Mouse (Mus musculus) testis, adult 2 months (tissue): ENCODE measurements around the gene Emp2. TPM values are rescaled to one million over a fixed set of nuclear protein-coding genes. Genes with fewer than 3 reads are reported as not detected.

Source experiments
- H3K27ac ChIP-seq: fragments of 200-500 bp; 2 replicates; pipeline ENCODE4 v1.5.1; 2012; ENCODE audit warnings: low read depth, low read length; ENCODE audit not compliant: control insufficient read depth, insufficient read depth
- H3K27me3 ChIP-seq: fragments of 200-500 bp; 2 replicates; pipeline ENCODE4 v1.6.1; 2012; ENCODE audit warnings: mild to moderate bottlenecking, low read length, moderate library complexity; ENCODE audit not compliant: control insufficient read depth, insufficient read depth
- H3K36me3 ChIP-seq: fragments of 200-500 bp; 2 replicates; pipeline ENCODE4 v1.6.1; 2012; ENCODE audit warnings: mild to moderate bottlenecking, low read length; ENCODE audit not compliant: control insufficient read depth, insufficient read depth
- H3K4me1 ChIP-seq: fragments of 200-500 bp; 2 replicates; pipeline ENCODE4 v1.6.1; 2012; ENCODE audit warnings: low read length; ENCODE audit not compliant: control insufficient read depth, insufficient read depth
- H3K4me3 ChIP-seq: fragments of 200-500 bp; 2 replicates; pipeline ENCODE4 v1.5.1; 2012; ENCODE audit warnings: low read depth, mild to moderate bottlenecking, low read length, moderate library complexity, mixed read lengths; ENCODE audit not compliant: control insufficient read depth
- CTCF ChIP-seq: fragments of 200-500 bp; IDR thresholded peaks from 2 replicates; pipeline ENCODE4 v1.5.1; 2012; ENCODE audit warnings: low read depth, mild to moderate bottlenecking, inconsistent platforms, low read length, moderate library complexity; ENCODE audit not compliant: control insufficient read depth, insufficient read depth, insufficient replicate concordance
- POLR2A ChIP-seq: fragments of 200-500 bp; IDR thresholded peaks from 2 replicates; pipeline ENCODE4 v1.6.1; 2012; ENCODE audit warnings: low read depth, mild to moderate bottlenecking, inconsistent platforms, low read length, moderate library complexity; ENCODE audit not compliant: control insufficient read depth
- polyA plus RNA-seq: library from polyadenylated mRNA; depleted of rRNA; stranded (reverse); fragments of >200 nt; gene quantifications from 2 replicates; pipeline ENCODE4 v1.2.3, GENCODE M21; 2012; rRNA removed

Gene Emp2
- 1.7 and 2.8 TPM in 2 replicates for polyA plus RNA-seq

GRCm38 (mm10) chr16:10313646-10314088 is at the start of gene Emp2:
Gene Emp2, minus strand, starts transcription at chr16:10313968.
- Histone ChIP-seq H3K27me3 (no peaks in the 10 kb centered on the region), H3K4me1 (peaks cover 9% of the 10 kb centered on the region), H3K27ac (no peak within 1 kb of the TSS), H3K36me3 (no peaks in the 10 kb centered on the region), H3K4me3 (peak within 1 kb of the TSS; percentile 79)
- no peak for TF ChIP-seq CTCF
- TF ChIP-seq POLR2A = no peak

- H3K36me3 ChIP-seq = no peaks in the 10 kb centered on the region
- H3K4me1 ChIP-seq = peaks cover under 1% of the 10 kb centered on the region; the same call in 1 of the 2 replicates
- TF ChIP-seq POLR2A (no peak), CTCF (no peak)
- H3K27ac ChIP-seq = no peak overlapping the region
- H3K27me3 ChIP-seq = no peaks in the 10 kb centered on the region
- no peak overlapping the region for H3K4me3 ChIP-seq
Measured at GRCm38 (mm10) chr16:10363061-10363460, 49.3 kb upstream of the Emp2 start.

GRCm38 (mm10) chr16:10359241-10359640 is 45.5 kb upstream of the Emp2 start:
- H3K27me3 ChIP-seq = no peaks in the 10 kb centered on the region
- H3K4me1 ChIP-seq = peaks cover 3% of the 10 kb centered on the region; the same call in 1 of the 2 replicates
- H3K27ac ChIP-seq = no peak overlapping the region
- no peaks in the 10 kb centered on the region for H3K36me3 ChIP-seq
- no peak overlapping the region for H3K4me3 ChIP-seq
- TF ChIP-seq CTCF (no peak), POLR2A (no peak)

- Histone ChIP-seq H3K27ac (no peak overlapping the region), H3K36me3 (no peaks in the 10 kb centered on the region), H3K4me1 (peaks cover 3% of the 10 kb centered on the region; the same call in 1 of the 2 replicates), H3K27me3 (no peaks in the 10 kb centered on the region), H3K4me3 (peak overlapping the region; percentile 33)
- TF ChIP-seq POLR2A (no peak), CTCF (no peak)
Measured at GRCm38 (mm10) chr16:10358010-10358934, 44.5 kb upstream of the Emp2 start.

GRCm38 (mm10) chr16:10355004-10355403 is 41.2 kb upstream of the Emp2 start:
- H3K27ac ChIP-seq = no peak overlapping the region

GRCm38 (mm10) chr16:10351050-10351636 is 37.4 kb upstream of the Emp2 start:
- no peaks in the 10 kb centered on the region for H3K27me3 ChIP-seq
- no peak overlapping the region for H3K27ac ChIP-seq
- H3K36me3 ChIP-seq = no peaks in the 10 kb centered on the region
- no peak for TF ChIP-seq CTCF
- TF ChIP-seq POLR2A = no peak
- no peaks in the 10 kb centered on the region for H3K4me1 ChIP-seq
- no peak overlapping the region for H3K4me3 ChIP-seq

More at GRCm38 (mm10) chr16:10355004-10355403, 41.2 kb upstream of the Emp2 start:
- H3K27me3 ChIP-seq = no peaks in the 10 kb centered on the region
- no peaks in the 10 kb centered on the region for H3K36me3 ChIP-seq
- H3K4me1 ChIP-seq = peaks cover 3% of the 10 kb centered on the region; the same call in 1 of the 2 replicates
- no peak overlapping the region for H3K4me3 ChIP-seq
- TF ChIP-seq POLR2A (no peak), CTCF (no peak)

- Histone ChIP-seq H3K4me3 (no peak overlapping the region), H3K27me3 (no peaks in the 10 kb centered on the region), H3K27ac (no peak overlapping the region), H3K36me3 (no peaks in the 10 kb centered on the region), H3K4me1 (no peaks in the 10 kb centered on the region)
- TF ChIP-seq POLR2A (no peak), CTCF (no peak)
Measured at GRCm38 (mm10) chr16:10349876-10350275, 36.1 kb upstream of the Emp2 start.
